Mouse (Mus musculus): ENCODE data around the gene Olfr91.

- TF ChIP-seq CTCF (IDR thresholded peaks at IDR 0.05; ENCODE audit: extremely low read depth, insufficient read depth, insufficient read length, insufficient replicate concordance) (no peak), POLR2A (IDR thresholded peaks at IDR 0.05; ENCODE audit: low read depth, low read length) (no peak)
Measured at GRCm38 (mm10) chr17:37081659-37082058, 16.4 kb downstream of the Olfr91 start.

All from spleen, adult 2 months (tissue).